Mouse (Mus musculus) frontal cortex, postnatal 25 days (tissue): ENCODE results near the gene Dusp10.

ENCODE experiments used
- DNase-seq, 2 experiments: peaks; one replicate each; pipeline ENCODE4 v3.0.0; 2022; ENCODE audit warnings: low spot score in 2 of 2

Gene Dusp10

GRCm38 (mm10) chr1:184013106-184013505 lies at the start of gene Dusp10:
Dusp10 (plus strand) TSS chr1:184013302.
- no peak for DNase-seq

- no peak for DNase-seq
These were observed 47.8 kb upstream of the Dusp10 start for GRCm38 (mm10) chr1:183965341-183965740.

GRCm38 (mm10) chr1:183969265-183969664 lies 43.8 kb upstream of the Dusp10 start:
- no peak for DNase-seq

GRCm38 (mm10) chr1:183979814-183980243 lies 33.3 kb upstream of the Dusp10 start:
- no peak for DNase-seq

GRCm38 (mm10) chr1:183982108-183982507 lies 31.0 kb upstream of the Dusp10 start:
- DNase-seq: no peak

GRCm38 (mm10) chr1:183987711-183988245 lies 25.3 kb upstream of the Dusp10 start:
- no peak for DNase-seq

- no peak for DNase-seq
These were observed 21.2 kb upstream of the Dusp10 start for GRCm38 (mm10) chr1:183991921-183992320.

- no peak for DNase-seq
These were observed 15.9 kb upstream of the Dusp10 start for GRCm38 (mm10) chr1:183997207-183997606.

- no peak for DNase-seq
These were observed 10.6 kb upstream of the Dusp10 start for GRCm38 (mm10) chr1:184002470-184002869.

GRCm38 (mm10) chr1:184004311-184004710 lies 8.8 kb upstream of the Dusp10 start:
- DNase-seq: no peak

GRCm38 (mm10) chr1:184005315-184006058 lies 7.6 kb upstream of the Dusp10 start:
- DNase-seq: no peak

- DNase-seq: no peak
These were observed 7.0 kb upstream of the Dusp10 start for GRCm38 (mm10) chr1:184006086-184006485.

GRCm38 (mm10) chr1:184011311-184011710 lies 1.8 kb upstream of the Dusp10 start:
- DNase-seq: no peak

- DNase-seq: no peak
These were observed 989 bp downstream of the Dusp10 start for GRCm38 (mm10) chr1:184014091-184014490.

GRCm38 (mm10) chr1:184015995-184016730 lies 3.1 kb downstream of the Dusp10 start:
- no peak for DNase-seq

- DNase-seq: no peak
These were observed 4.5 kb downstream of the Dusp10 start for GRCm38 (mm10) chr1:184017606-184018005.

- no peak for DNase-seq
These were observed 6.1 kb downstream of the Dusp10 start for GRCm38 (mm10) chr1:184019042-184019721.

GRCm38 (mm10) chr1:184019722-184020107 lies 6.6 kb downstream of the Dusp10 start:
- DNase-seq: no peak

- DNase-seq: no peak
These were observed 10.9 kb downstream of the Dusp10 start for GRCm38 (mm10) chr1:184023971-184024370.

GRCm38 (mm10) chr1:184024631-184025030 lies 11.5 kb downstream of the Dusp10 start:
- DNase-seq: no peak

GRCm38 (mm10) chr1:184025079-184025478 lies 12.0 kb downstream of the Dusp10 start:
- DNase-seq: no peak

GRCm38 (mm10) chr1:184027039-184027438 lies 13.9 kb downstream of the Dusp10 start:
- no peak for DNase-seq
